Mouse (Mus musculus) E14TG2a.4 (cell line): ENCODE measurements around the gene Igsf23.

Source experiments
- CTCF ChIP-seq: conservative IDR thresholded peaks from 2 replicates; pipeline ENCODE4 v1.5.1; 2014; ENCODE audit warnings: low read length
- NANOG ChIP-seq: IDR thresholded peaks from 2 replicates; pipeline ENCODE4 v1.6.1; 2014; ENCODE audit warnings: borderline replicate concordance, low read length, mixed read lengths
- POU5F1 ChIP-seq: IDR thresholded peaks from 2 replicates; pipeline ENCODE4 v1.6.1; 2014; ENCODE audit warnings: low read length, borderline replicate concordance

DNA sequence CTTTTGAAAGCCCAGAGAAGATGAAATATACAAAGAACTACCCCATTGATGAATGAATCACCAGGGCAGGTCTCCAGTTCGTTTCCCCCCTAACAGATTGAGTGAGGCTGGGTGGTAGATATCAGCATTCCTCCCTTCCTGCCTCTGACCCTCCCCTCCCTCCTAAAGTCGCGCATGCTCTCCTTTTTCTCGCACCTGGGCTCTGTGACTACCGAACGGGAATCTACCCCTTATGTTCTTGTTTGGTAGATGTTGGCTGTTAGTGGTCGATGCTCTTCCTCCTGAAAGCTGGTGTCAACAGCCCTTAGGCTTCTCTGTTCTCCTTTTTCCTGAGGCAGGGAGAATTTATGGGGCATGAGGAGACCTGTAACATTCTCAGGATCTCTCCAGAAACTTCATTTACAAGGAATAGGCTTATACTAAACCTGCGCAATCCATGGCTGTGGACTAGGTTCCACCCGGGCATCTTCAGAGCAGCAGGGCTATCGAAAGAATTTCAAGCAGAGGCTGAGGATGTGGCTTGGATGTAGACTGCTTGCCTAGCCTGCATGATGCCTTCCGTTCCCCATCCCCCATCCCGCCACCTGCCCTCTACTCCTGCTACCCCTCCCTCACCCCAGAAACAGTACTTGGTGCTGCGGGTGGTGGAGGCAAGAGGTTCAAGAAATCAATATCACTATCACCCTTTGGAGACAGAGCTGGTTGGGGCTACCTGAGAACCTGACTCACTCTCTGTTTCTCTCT is 18.3 kb downstream of the Igsf23 start:
- TF ChIP-seq CTCF (no peak), POU5F1 (no peak), NANOG (no peak)
